Mouse (Mus musculus): ENCODE results near the gene Serpina3m. TPM values are rescaled to one million over a fixed set of nuclear protein-coding genes. Genes with fewer than 3 reads are reported as not detected.
"Not testable (repeated sequence)": the region's sequence is repeated elsewhere in the genome, so short reads cannot be mapped to it uniquely, and the experiment has no call there.

The Serpina3m gene
- not detected in 2 replicates for polyA plus RNA-seq (2015; fragmentation: Nextera tagmentation; extraction: Ambion mirVana)

DNA sequence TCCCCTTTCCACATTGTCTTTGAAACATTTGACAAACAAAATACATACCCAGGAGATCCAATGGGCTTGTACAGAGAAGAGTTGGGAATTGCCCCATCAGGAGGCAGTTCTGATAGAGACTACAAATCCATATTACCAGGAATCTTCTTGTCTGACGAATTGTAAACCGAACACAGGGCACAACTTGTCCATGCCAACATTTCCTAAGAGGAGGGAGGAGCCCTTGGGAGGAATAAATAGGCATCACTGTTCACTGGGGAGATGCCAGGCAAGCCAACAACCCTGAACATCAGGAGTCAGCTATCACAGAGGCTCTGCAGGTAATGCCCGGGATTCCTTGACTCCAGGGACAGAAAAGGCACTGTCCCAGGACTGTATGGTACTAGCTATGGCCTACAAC is at the start of gene Serpina3m, which contains the start of gene Serpina3k:
Gene Serpina3m (plus strand): TSS at position 261 of the 400 bp plus-strand sequence.
Gene Serpina3k (plus strand): TSS at position 261 of the 400 bp plus-strand sequence.
- not testable (repeated sequence) for H3K4me2 ChIP-seq; H3K9me3 ChIP-seq (replicated peaks); H3K27me3 ChIP-seq; H3K9ac ChIP-seq; H3K4me1 ChIP-seq (replicated peaks); ATAC-seq (replicated peaks; ENCODE audit: insufficient number of reproducible peaks, insufficient read depth, low FRiP score, low read depth); H3K27ac ChIP-seq; H3K4me3 ChIP-seq; H3K36me3 ChIP-seq
- WGBS, result 77% methylated on average over 3 of the region's 3 CpGs

DNA sequence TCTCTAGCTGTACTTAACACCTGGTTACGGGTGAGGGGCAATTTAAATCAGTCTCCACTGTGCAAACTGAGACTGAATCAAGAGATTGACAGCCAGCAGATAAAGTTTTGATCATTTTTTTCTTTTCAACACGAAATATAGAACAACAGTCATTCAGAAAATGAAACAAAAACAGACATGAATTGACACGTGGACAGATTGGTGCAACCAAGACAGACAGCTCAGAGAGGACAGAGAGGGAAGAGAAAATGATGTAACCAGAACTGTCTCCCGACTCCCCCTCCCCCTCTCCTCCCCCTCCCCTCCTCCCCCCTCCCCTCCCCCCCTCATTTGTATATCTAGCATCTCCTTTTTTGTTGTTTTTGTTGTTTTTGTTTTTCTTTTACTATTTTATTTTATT is 48.4 kb upstream of the Serpina3m start:
- Histone ChIP-seq H3K9me3 (replicated peaks) (no peaks in the 10 kb centered on the region), H3K4me1 (replicated peaks) (no peaks in the 10 kb centered on the region), H3K4me3 (no peak overlapping the region), H3K36me3 (no peaks in the 10 kb centered on the region), H3K9ac (no peak overlapping the region), H3K27me3 (no peaks in the 10 kb centered on the region), H3K4me2 (no peak overlapping the region), H3K27ac (no peak overlapping the region)
- 45% methylated on average over 4 of the region's 4 CpGs for whole genome bisulfite sequencing
- ATAC-seq (replicated peaks; ENCODE audit: insufficient number of reproducible peaks, insufficient read depth, low FRiP score, low read depth), result no peak

DNA sequence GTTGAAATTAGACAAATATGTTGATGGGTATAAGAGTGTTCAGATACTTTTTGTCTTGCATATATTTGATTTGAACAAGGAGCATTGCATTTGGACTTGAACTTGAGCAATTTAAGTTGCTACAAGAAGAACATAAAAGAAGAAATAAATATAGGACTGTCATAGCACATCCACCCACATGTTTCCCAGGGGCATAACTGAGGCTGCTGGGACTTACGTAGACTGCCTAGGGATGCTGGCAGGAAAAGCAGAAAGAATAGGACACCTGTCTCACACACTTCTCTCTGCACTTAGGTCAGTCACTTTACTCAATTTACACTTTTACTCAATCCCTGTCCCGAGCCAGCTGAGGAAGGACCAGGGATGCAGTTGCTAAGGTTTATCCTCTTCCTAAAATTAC is 44.3 kb upstream of the Serpina3m start:
- WGBS, result 75% methylated on average over 2 of the region's 2 CpGs
- no peak for ATAC-seq (replicated peaks; ENCODE audit: insufficient number of reproducible peaks, insufficient read depth, low FRiP score, low read depth)
- H3K27me3 ChIP-seq, result no peaks in the 10 kb centered on the region
- H3K27ac ChIP-seq, result no peak overlapping the region
- H3K36me3 ChIP-seq, result no peaks in the 10 kb centered on the region
- H3K4me2 ChIP-seq, result no peak overlapping the region
- no peaks in the 10 kb centered on the region for H3K9me3 ChIP-seq (replicated peaks)
- H3K4me3 ChIP-seq, result no peak overlapping the region
- H3K9ac ChIP-seq, result no peak overlapping the region
- H3K4me1 ChIP-seq (replicated peaks), result no peaks in the 10 kb centered on the region

DNA sequence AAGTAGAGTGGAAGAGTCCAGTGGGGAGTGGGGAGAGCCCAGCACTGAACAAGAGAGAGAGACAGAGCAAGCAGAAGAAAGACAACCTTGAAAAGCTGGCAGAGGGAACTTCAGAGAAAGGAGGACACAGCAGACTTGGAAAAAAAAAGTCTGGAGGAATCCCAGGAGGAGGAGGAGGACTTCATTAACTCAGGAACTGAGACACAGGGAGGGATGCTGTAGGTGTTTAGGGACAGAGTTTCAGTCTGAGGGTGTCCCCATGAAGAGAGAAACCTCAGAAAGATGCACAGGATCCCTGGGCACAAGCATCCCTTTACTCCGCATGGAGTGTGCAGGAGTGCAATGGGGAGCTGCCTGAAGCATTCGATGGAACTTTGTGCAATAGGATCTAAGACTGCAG is 40.2 kb upstream of the Serpina3m start:
- no peaks in the 10 kb centered on the region for H3K27me3 ChIP-seq
- no peak overlapping the region for H3K27ac ChIP-seq
- WGBS, result 80% methylated on average over 2 of the region's 2 CpGs
- H3K4me3 ChIP-seq, result no peak overlapping the region
- no peaks in the 10 kb centered on the region for H3K4me1 ChIP-seq (replicated peaks)
- H3K9me3 ChIP-seq (replicated peaks), result no peaks in the 10 kb centered on the region
- H3K4me2 ChIP-seq, result no peak overlapping the region
- H3K9ac ChIP-seq, result no peak overlapping the region
- no peak for ATAC-seq (replicated peaks; ENCODE audit: insufficient number of reproducible peaks, insufficient read depth, low FRiP score, low read depth)
- no peaks in the 10 kb centered on the region for H3K36me3 ChIP-seq

DNA sequence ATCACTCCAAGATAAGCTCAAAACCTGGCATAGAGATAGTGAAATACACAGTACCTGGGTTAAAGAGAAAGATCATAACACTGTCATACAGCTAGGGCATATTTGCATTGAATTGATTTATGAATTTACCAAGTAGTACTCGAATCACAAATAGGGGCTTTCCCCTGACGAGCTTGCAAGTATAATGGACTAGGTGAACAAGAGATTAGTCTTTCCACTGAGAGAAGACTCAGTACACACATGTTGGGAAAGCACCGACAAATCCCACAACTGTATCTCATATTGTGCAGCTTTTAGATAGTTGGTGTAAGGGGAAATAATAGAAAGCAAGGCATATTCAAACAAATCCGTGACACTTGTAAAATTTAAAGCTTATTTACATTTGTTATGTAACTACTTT is 32.3 kb upstream of the Serpina3m start:
- no peak overlapping the region for H3K27ac ChIP-seq
- no peak overlapping the region for H3K4me3 ChIP-seq
- no peaks in the 10 kb centered on the region for H3K36me3 ChIP-seq
- no peaks in the 10 kb centered on the region for H3K4me1 ChIP-seq (replicated peaks)
- 72% methylated on average over 4 of the region's 4 CpGs for WGBS
- no peak overlapping the region for H3K4me2 ChIP-seq
- no peaks in the 10 kb centered on the region for H3K27me3 ChIP-seq
- ATAC-seq (replicated peaks; ENCODE audit: insufficient number of reproducible peaks, insufficient read depth, low FRiP score, low read depth), result no peak
- H3K9me3 ChIP-seq (replicated peaks), result no peaks in the 10 kb centered on the region
- H3K9ac ChIP-seq, result no peak overlapping the region

DNA sequence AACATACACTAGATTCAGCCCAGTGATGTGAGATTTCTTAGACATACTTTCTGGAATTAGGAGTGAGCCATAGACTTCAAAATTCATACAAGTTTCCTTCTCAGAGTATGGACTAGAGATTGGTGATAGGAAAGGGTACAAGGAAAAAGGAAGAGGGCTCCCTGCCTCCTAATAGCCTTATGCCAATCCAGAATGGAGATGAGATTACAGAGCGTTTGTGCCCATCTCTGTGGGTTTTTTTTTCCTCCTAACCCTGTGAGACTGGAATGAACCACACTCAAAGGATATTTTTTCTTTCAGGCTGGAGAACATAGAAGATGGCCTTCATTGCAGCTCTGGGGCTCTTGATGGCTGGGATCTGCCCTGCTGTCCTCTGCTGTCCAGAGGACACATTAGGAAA is 24.0 kb upstream of the Serpina3m start, which contains the start of gene Serpina3j:
Gene Serpina3j (plus strand): TSS at position 301 of the 400 bp plus-strand sequence.
- H3K9ac ChIP-seq, result no peak within 1 kb of the TSS
- H3K9me3 ChIP-seq (replicated peaks), result 0 out of 2 replicates have a peak, but pooled peaks cover 3% of the 10 kb centered on the region
- no peaks in the 10 kb centered on the region for H3K27me3 ChIP-seq
- H3K4me3 ChIP-seq, result no peak within 1 kb of the TSS
- 64% methylated on average over 1 of the region's 1 CpGs for WGBS
- no peak within 1 kb of the TSS for H3K4me2 ChIP-seq
- H3K27ac ChIP-seq, result no peak within 1 kb of the TSS
- H3K36me3 ChIP-seq, result no peaks in the 10 kb centered on the region
- no peak for ATAC-seq (replicated peaks; ENCODE audit: insufficient number of reproducible peaks, insufficient read depth, low FRiP score, low read depth)
- H3K4me1 ChIP-seq (replicated peaks), result no peaks in the 10 kb centered on the region

DNA sequence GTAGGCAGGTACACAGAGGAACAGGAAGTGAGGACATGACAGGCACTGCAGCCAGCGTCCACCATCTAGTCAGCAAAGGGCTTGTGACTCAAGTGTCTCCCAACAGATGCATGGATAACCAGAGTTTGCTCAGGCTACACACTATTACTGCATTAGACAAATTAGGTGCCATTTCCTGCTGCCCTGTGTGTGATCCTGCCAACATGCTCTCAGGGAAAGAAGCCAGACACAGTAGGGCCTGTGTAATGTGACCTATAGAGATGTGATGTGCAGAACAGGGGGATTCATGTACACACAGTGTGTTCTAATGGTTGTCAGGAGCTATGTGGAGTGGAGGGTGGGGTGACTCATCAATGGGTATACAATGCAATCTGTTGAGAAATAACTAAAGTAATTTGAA is 15.8 kb upstream of the Serpina3m start:
- WGBS, result 43% methylated on average over 1 of the region's 1 CpGs
- ATAC-seq (replicated peaks; ENCODE audit: insufficient number of reproducible peaks, insufficient read depth, low FRiP score, low read depth), result no peak
- Histone ChIP-seq H3K27ac (no peak overlapping the region), H3K4me2 (no peak overlapping the region), H3K36me3 (no peaks in the 10 kb centered on the region), H3K9me3 (replicated peaks) (no peaks in the 10 kb centered on the region), H3K4me3 (no peak overlapping the region), H3K27me3 (no peaks in the 10 kb centered on the region), H3K9ac (no peak overlapping the region), H3K4me1 (replicated peaks) (no peaks in the 10 kb centered on the region)

DNA sequence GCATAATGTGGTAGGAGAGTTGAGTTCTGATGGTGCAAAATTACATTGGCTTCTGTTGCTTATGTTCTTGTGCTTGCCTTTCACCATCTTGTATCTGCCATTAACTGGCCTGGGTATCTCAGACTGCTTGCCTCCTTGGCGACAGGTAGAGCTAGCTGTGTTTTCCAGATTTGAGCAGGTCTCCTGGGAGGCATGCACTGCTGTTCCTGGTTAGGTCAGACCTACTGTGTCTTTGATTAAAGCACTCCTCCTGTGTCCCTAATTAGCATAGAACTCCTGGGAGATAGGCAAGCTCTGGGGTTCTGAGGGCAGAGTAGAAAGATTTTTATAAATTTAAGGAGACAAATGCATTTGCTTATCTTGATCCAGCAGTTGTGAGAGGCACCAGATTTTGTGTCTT is 6.6 kb upstream of the Serpina3m start:
- H3K4me3 ChIP-seq, result no peak overlapping the region
- H3K36me3 ChIP-seq, result no peaks in the 10 kb centered on the region
- H3K9me3 ChIP-seq (replicated peaks), result no peaks in the 10 kb centered on the region
- H3K4me1 ChIP-seq (replicated peaks), result no peaks in the 10 kb centered on the region
- no peak for ATAC-seq (replicated peaks; ENCODE audit: insufficient number of reproducible peaks, insufficient read depth, low FRiP score, low read depth)
- H3K4me2 ChIP-seq, result no peak overlapping the region
- WGBS, result 43% methylated on average over 1 of the region's 1 CpGs
- no peak overlapping the region for H3K9ac ChIP-seq
- H3K27ac ChIP-seq, result no peak overlapping the region
- H3K27me3 ChIP-seq, result no peaks in the 10 kb centered on the region

DNA sequence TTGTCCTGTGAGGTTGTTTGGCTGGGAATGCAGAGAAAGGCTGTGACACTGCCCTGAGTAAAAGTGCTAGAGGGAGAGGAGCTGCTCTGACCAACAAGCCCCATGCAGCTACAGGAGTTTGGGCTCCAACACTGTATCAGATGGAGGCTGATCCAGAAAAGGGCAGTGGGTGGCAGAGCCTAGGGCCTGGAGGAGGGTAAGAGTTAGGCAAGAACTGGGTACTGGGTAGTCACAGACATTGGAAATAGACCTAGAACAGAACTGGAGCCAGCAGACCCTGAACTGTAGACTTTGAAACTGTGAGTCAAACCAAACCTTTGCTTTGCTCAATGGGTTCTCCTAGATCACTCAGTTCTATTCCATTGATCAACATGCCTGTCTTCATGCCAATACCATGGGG is 1.4 kb upstream of the Serpina3m start:
- H3K36me3 ChIP-seq; H3K9me3 ChIP-seq (replicated peaks); H3K9ac ChIP-seq; ATAC-seq (replicated peaks; ENCODE audit: insufficient number of reproducible peaks, insufficient read depth, low FRiP score, low read depth); H3K4me1 ChIP-seq (replicated peaks); H3K4me2 ChIP-seq; H3K27me3 ChIP-seq; H3K4me3 ChIP-seq; H3K27ac ChIP-seq: not testable (repeated sequence)

DNA sequence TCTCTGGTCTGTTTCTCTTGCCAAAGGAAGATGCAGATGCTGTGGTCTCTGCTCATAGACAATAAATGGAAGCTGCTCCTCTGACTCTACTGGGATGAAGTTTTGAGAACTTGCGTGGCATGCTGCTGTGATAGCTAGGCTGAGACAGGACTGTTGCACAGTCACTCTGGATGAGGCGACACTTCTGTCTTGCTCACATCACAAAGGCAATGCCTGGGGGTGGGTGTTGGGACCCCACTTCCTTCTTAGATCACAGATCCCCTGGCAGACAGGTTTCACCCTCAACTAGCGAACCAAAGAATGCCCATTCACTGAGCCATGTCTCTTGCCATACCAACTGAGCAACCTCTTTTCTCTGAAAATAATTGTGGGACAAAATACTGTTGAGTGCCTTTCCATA is 419 bp downstream of the Serpina3m start:
- H3K27ac ChIP-seq, result no peak overlapping the region
- no peak overlapping the region for H3K9ac ChIP-seq
- H3K4me1 ChIP-seq (replicated peaks), result no peaks in the 10 kb centered on the region
- no peak overlapping the region for H3K4me2 ChIP-seq
- H3K27me3 ChIP-seq, result no peaks in the 10 kb centered on the region
- no peaks in the 10 kb centered on the region for H3K36me3 ChIP-seq
- 82% methylated on average over 3 of the region's 3 CpGs for WGBS
- ATAC-seq (replicated peaks; ENCODE audit: insufficient number of reproducible peaks, insufficient read depth, low FRiP score, low read depth), result no peak
- no peaks in the 10 kb centered on the region for H3K9me3 ChIP-seq (replicated peaks)
- no peak overlapping the region for H3K4me3 ChIP-seq

DNA sequence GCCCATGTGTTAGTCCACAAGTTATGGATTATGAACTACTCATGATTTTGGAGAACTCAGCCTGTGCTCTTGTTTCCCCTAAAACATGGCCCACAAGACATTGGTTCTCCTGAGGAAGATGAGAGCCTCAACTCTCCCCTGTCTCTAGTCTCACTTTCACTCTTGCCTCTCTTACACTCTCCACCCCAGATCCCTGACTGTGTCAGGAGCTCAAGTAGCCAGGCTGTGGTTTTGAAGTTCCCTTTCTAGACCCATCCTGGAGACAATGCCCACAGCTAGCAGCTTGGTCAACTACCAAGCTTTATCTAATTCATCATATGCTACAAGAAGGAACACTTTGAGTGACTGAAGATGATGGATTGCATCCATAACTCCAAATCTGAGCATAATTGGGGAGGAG is 4.2 kb downstream of the Serpina3m start:
- not testable (repeated sequence) for H3K4me1 ChIP-seq (replicated peaks); H3K36me3 ChIP-seq; H3K4me3 ChIP-seq; H3K27ac ChIP-seq; H3K9ac ChIP-seq; H3K9me3 ChIP-seq (replicated peaks); H3K27me3 ChIP-seq; H3K4me2 ChIP-seq; ATAC-seq (replicated peaks; ENCODE audit: insufficient number of reproducible peaks, insufficient read depth, low FRiP score, low read depth)

DNA sequence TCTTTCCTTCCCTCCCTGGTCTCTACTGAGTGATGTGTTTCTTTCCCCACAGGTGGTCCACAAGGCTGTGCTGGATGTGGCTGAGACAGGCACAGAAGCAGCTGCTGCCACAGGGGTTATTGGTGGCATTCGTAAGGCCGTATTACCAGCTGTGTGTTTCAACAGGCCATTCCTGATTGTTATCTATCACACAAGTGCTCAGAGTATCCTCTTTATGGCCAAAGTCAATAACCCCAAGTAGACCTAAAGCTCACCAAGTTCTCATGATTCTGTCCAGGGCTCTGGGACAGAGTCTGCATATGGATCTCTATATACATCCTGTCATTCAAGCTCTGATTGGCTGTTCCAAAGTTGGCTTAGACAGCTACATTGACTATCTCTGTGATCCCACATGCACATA is 6.9 kb downstream of the Serpina3m start:
- H3K27ac ChIP-seq, result no peak overlapping the region
- H3K4me3 ChIP-seq, result no peak overlapping the region
- no peaks in the 10 kb centered on the region for H3K9me3 ChIP-seq (replicated peaks)
- WGBS, result 77% methylated on average over 2 of the region's 2 CpGs
- H3K4me1 ChIP-seq (replicated peaks), result no peaks in the 10 kb centered on the region
- no peaks in the 10 kb centered on the region for H3K27me3 ChIP-seq
- no peak overlapping the region for H3K4me2 ChIP-seq
- no peak overlapping the region for H3K9ac ChIP-seq
- no peak for ATAC-seq (replicated peaks; ENCODE audit: insufficient number of reproducible peaks, insufficient read depth, low FRiP score, low read depth)
- H3K36me3 ChIP-seq, result no peaks in the 10 kb centered on the region

Data from heart, embryonic 15.5 days (tissue).